Mouse (Mus musculus) G1E (cell line): Measurements from ENCODE around the gene Eef1akmt2.

Experiments used
- CTCF ChIP-seq: IDR thresholded peaks from 2 replicates; pipeline ENCODE4 v1.5.1; 2012; ENCODE audit warnings: low read depth, low read length, inconsistent platforms, mixed read lengths
- GATA1 ChIP-seq: IDR thresholded peaks from 2 replicates; pipeline ENCODE4 v1.6.1; 2012; ENCODE audit warnings: borderline replicate concordance, low read length, inconsistent platforms, mixed read lengths
- TAL1 ChIP-seq: conservative IDR thresholded peaks from 2 replicates; pipeline ENCODE4 v1.6.1; 2012; ENCODE audit warnings: low read depth, low read length, inconsistent platforms, mixed read lengths

DNA sequence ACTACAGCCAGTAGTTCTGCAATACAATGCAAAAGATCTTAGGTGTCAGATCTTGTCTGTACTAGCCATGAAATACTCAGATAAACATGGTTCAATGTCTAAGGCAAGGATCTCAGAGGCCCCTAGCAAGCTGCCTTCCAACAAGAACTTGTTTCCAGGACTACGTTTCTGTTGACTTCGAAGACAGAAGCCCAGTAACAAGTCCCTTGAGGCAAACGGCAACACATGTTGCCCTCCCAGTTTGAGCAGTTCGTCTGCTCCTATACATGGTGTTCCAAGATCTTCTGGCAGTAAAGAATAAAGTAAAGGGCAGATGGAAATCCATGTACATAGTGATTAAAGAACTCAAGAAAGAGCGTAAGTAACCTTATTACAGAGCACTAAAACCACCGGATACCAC is 888 bp upstream of the Eef1akmt2 start:
- TF ChIP-seq GATA1 (no peak), CTCF (no peak), TAL1 (no peak)
